Mouse (Mus musculus): ENCODE data around the gene Aktip.

Aktip gene

GRCm38 (mm10) chr8:91126786-91127185 lies 73.0 kb downstream of the Aktip start:
- no peak for DNase-seq (ENCODE audit: low spot score)

GRCm38 (mm10) chr8:91124315-91124714 lies 75.5 kb downstream of the Aktip start:
- DNase-seq (ENCODE audit: low spot score), result no peak

- peak; percentile 17 for DNase-seq (ENCODE audit: low spot score)
Measured at GRCm38 (mm10) chr8:91118131-91118530, 81.6 kb downstream of the Aktip start.

GRCm38 (mm10) chr8:91117537-91117936 lies 82.2 kb downstream of the Aktip start:
- peak; percentile 9 for DNase-seq (ENCODE audit: low spot score)

GRCm38 (mm10) chr8:91114910-91115309 lies 84.9 kb downstream of the Aktip start:
- no peak for DNase-seq (ENCODE audit: low spot score)

GRCm38 (mm10) chr8:91114428-91114827 lies 85.3 kb downstream of the Aktip start:
- no peak for DNase-seq (ENCODE audit: low spot score)

- no peak for DNase-seq (ENCODE audit: low spot score)
Measured at GRCm38 (mm10) chr8:91111868-91112477, 87.8 kb downstream of the Aktip start.

GRCm38 (mm10) chr8:91106271-91106670 lies 93.5 kb downstream of the Aktip start:
- no peak for DNase-seq (ENCODE audit: low spot score)

- no peak for DNase-seq (ENCODE audit: low spot score)
Measured at GRCm38 (mm10) chr8:91098106-91098505, 101.7 kb downstream of the Aktip start.

- no peak for DNase-seq (ENCODE audit: low spot score)
Measured at GRCm38 (mm10) chr8:91094135-91094534, 105.6 kb downstream of the Aktip start.

GRCm38 (mm10) chr8:91089601-91090000 lies 110.2 kb downstream of the Aktip start:
- DNase-seq (ENCODE audit: low spot score), result no peak

- DNase-seq (ENCODE audit: low spot score), result no peak
Measured at GRCm38 (mm10) chr8:91088452-91088851, 111.3 kb downstream of the Aktip start.

- DNase-seq (ENCODE audit: low spot score), result no peak
Measured at GRCm38 (mm10) chr8:91082428-91082827, 117.3 kb downstream of the Aktip start.

- no peak for DNase-seq (ENCODE audit: low spot score)
Measured at GRCm38 (mm10) chr8:91081911-91082310, 117.9 kb downstream of the Aktip start.

GRCm38 (mm10) chr8:91079678-91080077 lies 120.1 kb downstream of the Aktip start:
- DNase-seq (ENCODE audit: low spot score), result no peak

GRCm38 (mm10) chr8:91077077-91077867 lies 122.5 kb downstream of the Aktip start:
- DNase-seq (ENCODE audit: low spot score), result no peak

GRCm38 (mm10) chr8:91070275-91070859 lies 129.4 kb downstream of the Aktip start:
- DNase-seq (ENCODE audit: low spot score), result peak; percentile 79

- peak; percentile 98 for DNase-seq (ENCODE audit: low spot score)
Measured at GRCm38 (mm10) chr8:91069834-91070233, 129.9 kb downstream of the Aktip start, which contains the start of gene Rbl2. Gene Rbl2 (plus strand): TSS chr8:91070057.

- no peak for DNase-seq (ENCODE audit: low spot score)
Measured at GRCm38 (mm10) chr8:91069407-91069806, 130.4 kb downstream of the Aktip start.

GRCm38 (mm10) chr8:91065179-91065578 lies 134.6 kb downstream of the Aktip start:
- no peak for DNase-seq (ENCODE audit: low spot score)
